Mouse (Mus musculus) myocyte (in vitro differentiated cells): ENCODE measurements at regions not wholly inside any gene's neighbourhood (a gene's known extent, or its start where the extent isn't known, plus 50 kb on each side); places are given as distances from the start of the nearest gene placed in this dataset.

ENCODE experiments used
- H3K27me3 ChIP-seq: one replicate; pipeline ENCODE4 v1.6.1; 2011; ENCODE audit not compliant: control insufficient read depth, insufficient read depth, insufficient read length
- H3K36me3 ChIP-seq: one replicate; pipeline ENCODE4 v1.6.1; 2011; ENCODE audit not compliant: control insufficient read depth, insufficient read depth
- H3K4me2 ChIP-seq: one replicate; pipeline ENCODE4 v1.6.1; 2011; ENCODE audit warnings: low read depth, control low read depth
- H3K4me3 ChIP-seq: one replicate; pipeline ENCODE4 v1.5.1; 2011; ENCODE audit warnings: mild to moderate bottlenecking, control low read depth, moderate library complexity
- H3K79me2 ChIP-seq: one replicate; pipeline ENCODE4 v1.6.1; 2011; ENCODE audit not compliant: control insufficient read depth, insufficient read depth
- H3ac ChIP-seq: one replicate; pipeline ENCODE4 v1.6.1; 2011; ENCODE audit not compliant: control insufficient read depth, insufficient read length
- CEBPB ChIP-seq: IDR thresholded peaks from 2 replicates; pipeline ENCODE4 v1.6.1; 2011; ENCODE audit warnings: mild to moderate bottlenecking, moderate library complexity; ENCODE audit not compliant: poor library complexity, insufficient read depth, severe bottlenecking
- E2F4 ChIP-seq: IDR thresholded peaks from one replicate; pipeline ENCODE4 v1.6.1; 2011; ENCODE audit warnings: mild to moderate bottlenecking, control low read depth, moderate library complexity; ENCODE audit not compliant: insufficient read depth
- MAX ChIP-seq: IDR thresholded peaks from one replicate; pipeline ENCODE4 v1.6.1; 2011; ENCODE audit warnings: low read depth, mild to moderate bottlenecking, control low read depth
- MYOD1 ChIP-seq, 3 experiments: IDR thresholded peaks; one replicate each; pipeline ENCODE4 v1.6.1; 2011; ENCODE audit warnings: control low read depth in 2 of 3, low read depth in 2 of 3, mild to moderate bottlenecking in 2 of 3, moderate library complexity in 1 of 3; ENCODE audit not compliant: insufficient read length in 2 of 3, control insufficient read depth in 1 of 3
- MYOG ChIP-seq, 3 experiments: IDR thresholded peaks; one replicate each; pipeline ENCODE4 v1.6.1; 2011; ENCODE audit warnings: control low read depth in 2 of 3, low read depth in 2 of 3, mild to moderate bottlenecking in 2 of 3; ENCODE audit not compliant: insufficient read length in 2 of 3, control insufficient read depth in 1 of 3, insufficient read depth in 1 of 3
- POLR2A ChIP-seq: IDR thresholded peaks from one replicate; pipeline ENCODE4 v1.6.1; 2011; ENCODE audit warnings: low read depth, mild to moderate bottlenecking, control low read depth, moderate library complexity; ENCODE audit not compliant: insufficient read length
- POLR2AphosphoS2 ChIP-seq: IDR thresholded peaks from one replicate; pipeline ENCODE4 v1.6.1; 2011; ENCODE audit warnings: low read depth, control low read depth; ENCODE audit not compliant: insufficient read length
- REST ChIP-seq: IDR thresholded peaks from one replicate; pipeline ENCODE4 v1.6.1; 2011; ENCODE audit warnings: mild to moderate bottlenecking, control low read depth, moderate library complexity; ENCODE audit not compliant: insufficient read depth, insufficient read length
- SRF ChIP-seq: IDR thresholded peaks from one replicate; pipeline ENCODE4 v1.6.1; 2011; ENCODE audit warnings: low read depth; ENCODE audit not compliant: control insufficient read depth, insufficient read length
- TCF12 ChIP-seq: IDR thresholded peaks from one replicate; pipeline ENCODE4 v1.6.1; 2011; ENCODE audit warnings: mild to moderate bottlenecking, control low read depth; ENCODE audit not compliant: poor library complexity, insufficient read depth, severe bottlenecking
- TCF3 ChIP-seq: IDR thresholded peaks from one replicate; pipeline ENCODE4 v1.6.1; 2011; ENCODE audit warnings: low read depth, control low read depth; ENCODE audit not compliant: insufficient read length
- USF1 ChIP-seq: IDR thresholded peaks from one replicate; pipeline ENCODE4 v1.6.1; 2011; ENCODE audit warnings: low read depth, mild to moderate bottlenecking, control low read depth, moderate library complexity

GRCm38 (mm10) chr1:185842481-185842880, 274.6 kb downstream of the Lyplal1 start:
- no peak overlapping the region for H3K4me3 ChIP-seq

GRCm38 (mm10) chr1:185847161-185847560, 269.9 kb downstream of the Lyplal1 start:
- Histone ChIP-seq H3K27me3 (no peaks in the 10 kb centered on the region), H3K36me3 (no peaks in the 10 kb centered on the region), H3ac (no peak overlapping the region), H3K4me2 (no peak overlapping the region), H3K79me2 (no peaks in the 10 kb centered on the region), H3K4me3 (no peak overlapping the region)
- TF ChIP-seq USF1 (no peak), MAX (no peak), MYOD1 (IDR thresholded peaks at IDR 0.05; ENCODE audit: control insufficient read depth in 1 of 3, insufficient read length in 2 of 3, low read depth in 2 of 3) (no peak), CEBPB (no peak), POLR2A (no peak), SRF (no peak), REST (no peak), TCF3 (no peak)

More at GRCm38 (mm10) chr1:185842481-185842880, 274.6 kb downstream of the Lyplal1 start:
- Histone ChIP-seq H3K79me2 (no peaks in the 10 kb centered on the region), H3K4me2 (no peak overlapping the region), H3K36me3 (no peaks in the 10 kb centered on the region), H3ac (no peak overlapping the region), H3K27me3 (no peaks in the 10 kb centered on the region)
- TF ChIP-seq SRF (no peak), POLR2AphosphoS2 (no peak), TCF12 (no peak), REST (no peak), POLR2A (no peak), CEBPB (no peak), MYOG (IDR thresholded peaks at IDR 0.05; ENCODE audit: control insufficient read depth in 1 of 3, insufficient read depth in 1 of 3, insufficient read length in 2 of 3, low read depth in 2 of 3) (no peak), E2F4 (no peak), USF1 (no peak), MAX (no peak), TCF3 (no peak), MYOD1 (IDR thresholded peaks at IDR 0.05; ENCODE audit: control insufficient read depth in 1 of 3, insufficient read length in 2 of 3, low read depth in 2 of 3) (no peak)

- Histone ChIP-seq H3K4me3 (no peak overlapping the region), H3K36me3 (no peaks in the 10 kb centered on the region), H3K79me2 (no peaks in the 10 kb centered on the region), H3K4me2 (no peak overlapping the region), H3ac (no peak overlapping the region), H3K27me3 (no peaks in the 10 kb centered on the region)
- no peak for TF ChIP-seq SRF
- no peak for TF ChIP-seq REST
These were observed 266.5 kb downstream of the Lyplal1 start for GRCm38 (mm10) chr1:185850590-185850989.

- no peak for TF ChIP-seq MYOD1 (IDR thresholded peaks at IDR 0.05; ENCODE audit: control insufficient read depth in 1 of 3, insufficient read length in 2 of 3, low read depth in 2 of 3)
- no peak for TF ChIP-seq USF1
- no peak for TF ChIP-seq TCF3
- TF ChIP-seq E2F4, result no peak
- no peak for TF ChIP-seq POLR2A
- TF ChIP-seq MAX, result no peak
- no peak for TF ChIP-seq SRF
- no peak for TF ChIP-seq REST
- TF ChIP-seq TCF12, result no peak
- no peak for TF ChIP-seq POLR2AphosphoS2
- no peak for TF ChIP-seq MYOG (IDR thresholded peaks at IDR 0.05; ENCODE audit: control insufficient read depth in 1 of 3, insufficient read depth in 1 of 3, insufficient read length in 2 of 3, low read depth in 2 of 3)
- no peak for TF ChIP-seq CEBPB
- no peaks in the 10 kb centered on the region for H3K79me2 ChIP-seq
- H3K27me3 ChIP-seq, result no peaks in the 10 kb centered on the region
- no peak overlapping the region for H3ac ChIP-seq
- no peaks in the 10 kb centered on the region for H3K36me3 ChIP-seq
- H3K4me3 ChIP-seq, result no peak overlapping the region
- H3K4me2 ChIP-seq, result no peak overlapping the region
These were observed 265.7 kb downstream of the Lyplal1 start for GRCm38 (mm10) chr1:185851262-185851893.

GRCm38 (mm10) chr1:185861692-185862091, 255.4 kb downstream of the Lyplal1 start:
- Histone ChIP-seq H3ac (no peak overlapping the region), H3K4me2 (no peak overlapping the region), H3K79me2 (no peaks in the 10 kb centered on the region), H3K36me3 (no peaks in the 10 kb centered on the region), H3K4me3 (no peak overlapping the region), H3K27me3 (no peaks in the 10 kb centered on the region)
- no peak for TF ChIP-seq CEBPB
- no peak for TF ChIP-seq MYOG (IDR thresholded peaks at IDR 0.05; ENCODE audit: control insufficient read depth in 1 of 3, insufficient read depth in 1 of 3, insufficient read length in 2 of 3, low read depth in 2 of 3)
- no peak for TF ChIP-seq POLR2A
- no peak for TF ChIP-seq POLR2AphosphoS2
- TF ChIP-seq USF1, result no peak
- no peak for TF ChIP-seq TCF12
- no peak for TF ChIP-seq MAX
- TF ChIP-seq E2F4, result no peak
